Mouse (Mus musculus) c-Kit-positive CD71-negative TER-119-negative erythroid progenitor cells, embryonic 14.5 days (primary cell): ENCODE measurements around the gene Ppp1r14b.
A peak's percentile ranks its signal among the peaks of the same experiment; 100 is the strongest.
"Not testable (repeated sequence)": the region's sequence is repeated elsewhere in the genome, so short reads cannot be mapped to it uniquely, and the experiment has no call there.

ENCODE experiments used
- DNase-seq: peaks from one replicate; pipeline ENCODE4 v3.0.0-alpha.2; 2013; ENCODE audit warnings: low read depth

Ppp1r14b gene

GRCm38 (mm10) chr19:6975537-6976521 is 1.1 kb downstream of the Ppp1r14b start, which contains the start of gene Plcb3:
Gene Plcb3 (minus strand): TSS chr19:6976470.
- DNase-seq: no peak

DNA sequence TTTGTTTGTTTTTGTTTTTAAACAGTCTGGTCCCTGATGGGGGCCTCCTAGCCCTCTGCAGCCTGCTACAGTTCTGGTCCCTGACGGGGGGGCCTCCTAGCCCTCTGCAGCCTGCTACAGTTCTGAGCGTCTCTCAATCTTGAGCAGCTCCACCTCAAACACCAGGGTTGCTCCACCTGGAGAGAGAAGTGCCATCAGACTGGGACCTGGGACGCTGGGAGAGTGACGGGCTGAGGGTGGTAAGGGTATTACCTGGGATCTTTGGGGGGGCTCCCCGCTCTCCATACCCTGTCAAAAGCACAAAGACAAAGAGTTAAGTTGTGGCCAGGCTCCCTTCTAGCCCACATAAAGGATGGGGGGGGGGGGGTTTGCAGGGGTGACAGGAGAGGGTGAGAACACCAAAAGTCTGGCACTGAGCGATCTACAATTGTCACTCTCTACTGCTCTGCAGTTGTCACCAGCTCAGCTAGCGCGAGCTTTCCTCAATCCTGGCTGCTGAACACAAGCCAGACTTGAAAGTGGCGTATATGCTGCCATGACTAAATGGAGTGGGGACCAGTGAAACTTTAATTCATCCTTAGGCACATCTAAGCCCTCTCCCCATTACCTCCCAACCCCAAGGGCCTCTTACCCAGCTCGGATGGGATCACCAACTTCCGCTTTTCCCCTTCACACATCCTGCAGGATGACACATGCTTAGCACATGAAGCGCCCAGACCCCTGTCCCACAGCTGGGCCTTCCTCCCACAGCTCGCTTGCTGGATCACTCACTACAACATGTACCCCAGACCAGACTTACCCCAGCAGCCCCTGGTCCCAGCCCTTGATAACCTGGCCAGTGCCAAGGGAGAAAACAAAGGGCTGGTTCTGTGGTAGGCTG is 3.2 kb downstream of the Ppp1r14b start:
- DNase-seq: no peak

GRCm38 (mm10) chr19:6978639-6978974 is 3.8 kb downstream of the Ppp1r14b start:
- no peak for DNase-seq

DNA sequence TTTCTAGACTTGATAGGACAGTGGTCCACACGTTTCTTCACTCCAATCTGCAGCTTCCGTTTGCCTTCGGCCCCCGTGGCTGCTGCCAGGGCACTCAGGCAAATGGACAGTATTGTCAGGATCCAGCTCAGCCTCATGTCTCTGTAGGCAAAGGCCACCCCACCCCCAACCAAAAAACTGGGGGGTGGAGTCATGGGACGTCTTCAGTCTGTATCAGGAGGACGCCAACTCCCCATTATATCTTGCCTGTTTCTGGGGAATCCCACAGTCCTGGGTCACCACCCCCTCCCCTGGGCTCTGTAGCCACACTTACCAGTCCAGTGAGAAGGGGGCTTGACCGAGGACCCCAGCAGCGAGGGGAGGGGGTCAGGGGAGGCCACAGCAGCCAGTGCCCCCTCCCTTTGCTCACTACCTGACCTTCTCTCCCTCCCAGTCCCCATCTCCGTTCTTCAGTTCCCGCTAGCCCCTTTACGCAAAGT is 4.3 kb downstream of the Ppp1r14b start:
- DNase-seq: no peak

DNA sequence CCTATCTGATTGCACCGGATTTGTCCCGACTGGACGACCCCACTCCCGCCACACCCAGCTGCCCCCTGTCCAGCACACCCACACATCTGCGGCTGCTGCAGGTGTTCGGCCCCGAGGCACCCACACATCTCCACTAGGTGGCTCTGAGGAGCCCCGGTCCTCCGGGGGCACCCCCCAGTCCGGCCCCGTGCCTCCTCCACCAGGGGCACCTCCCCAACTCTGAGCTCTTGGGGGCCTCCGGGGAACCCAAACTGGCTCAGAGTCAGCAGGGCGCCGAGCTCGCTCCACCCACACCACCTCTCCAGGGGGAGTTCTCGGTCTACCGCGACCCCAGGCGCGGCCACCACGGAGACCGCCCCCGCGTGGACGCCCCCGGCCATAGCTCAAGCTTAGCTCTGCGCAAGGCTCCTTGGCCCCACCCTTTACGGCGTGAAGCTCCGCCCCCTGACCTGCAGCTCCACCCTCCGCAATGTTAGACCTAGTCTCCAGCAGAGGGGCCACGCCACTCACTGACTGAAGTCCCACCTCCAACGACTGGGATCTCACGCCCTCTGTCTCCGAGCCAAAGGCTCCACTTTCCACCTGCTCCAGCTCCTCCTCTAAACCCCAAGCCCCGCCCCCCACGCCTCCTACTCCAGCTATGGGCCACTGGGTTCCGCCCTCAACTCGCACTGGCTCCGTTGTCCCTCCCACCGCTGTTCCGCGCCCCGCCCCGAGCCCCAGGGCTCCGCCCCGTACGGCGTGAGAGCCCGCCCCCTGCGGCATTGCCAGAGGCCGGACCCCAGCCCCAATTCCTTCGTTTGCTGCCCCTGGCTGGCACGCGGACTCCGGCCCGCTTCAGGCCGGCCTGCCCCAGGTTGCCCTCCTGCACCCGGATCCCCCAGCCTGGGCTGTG is 5.0 kb downstream of the Ppp1r14b start:
- peak; percentile 99 for DNase-seq

GRCm38 (mm10) chr19:6980381-6981093 is 5.8 kb downstream of the Ppp1r14b start, which contains the start of gene Fkbp2:
Gene Fkbp2 (minus strand): TSS chr19:6980501.
- peak; percentile 98 for DNase-seq

DNA sequence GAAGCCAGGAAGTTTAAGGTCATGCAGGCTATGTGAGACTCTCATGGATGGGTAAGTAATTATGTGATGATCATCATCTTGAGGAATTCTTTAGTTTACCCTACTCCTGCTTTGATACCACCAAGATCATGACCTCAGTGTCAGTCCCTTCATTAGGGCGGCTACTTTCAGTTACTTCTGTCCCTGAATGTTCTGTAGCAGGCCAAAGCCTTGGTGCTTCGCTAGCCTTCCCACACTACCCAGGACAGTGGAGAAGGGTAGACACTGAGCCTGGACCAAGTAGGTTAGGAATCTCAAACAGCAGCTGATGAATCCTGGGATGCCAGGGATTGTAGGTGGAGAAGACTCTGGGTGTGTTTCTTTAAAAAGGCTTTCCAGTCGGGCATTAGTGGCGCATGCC is 6.7 kb downstream of the Ppp1r14b start:
- DNase-seq: no peak

GRCm38 (mm10) chr19:6983621-6984020 is 8.9 kb downstream of the Ppp1r14b start:
- DNase-seq: no peak

DNA sequence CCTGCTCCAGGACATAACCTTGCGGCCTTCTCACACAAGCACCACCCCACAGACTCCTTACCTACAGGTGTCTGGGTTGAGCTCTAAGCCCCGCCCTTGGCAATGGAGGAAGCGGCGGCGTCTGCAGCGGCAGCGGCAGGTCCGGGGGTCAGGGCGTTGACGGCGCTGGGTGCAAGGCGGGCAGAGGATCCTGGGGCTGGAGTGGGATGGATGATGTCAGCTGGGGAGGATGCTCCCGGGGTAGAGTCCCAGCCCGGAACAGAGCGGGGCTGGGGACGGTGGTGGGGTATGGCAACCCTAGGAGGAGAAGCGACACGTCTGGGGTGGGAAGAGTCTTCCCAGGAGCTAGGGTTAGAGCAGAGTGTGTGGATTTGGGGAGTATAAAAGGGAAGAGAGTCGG is 10.5 kb downstream of the Ppp1r14b start:
- no peak for DNase-seq

DNA sequence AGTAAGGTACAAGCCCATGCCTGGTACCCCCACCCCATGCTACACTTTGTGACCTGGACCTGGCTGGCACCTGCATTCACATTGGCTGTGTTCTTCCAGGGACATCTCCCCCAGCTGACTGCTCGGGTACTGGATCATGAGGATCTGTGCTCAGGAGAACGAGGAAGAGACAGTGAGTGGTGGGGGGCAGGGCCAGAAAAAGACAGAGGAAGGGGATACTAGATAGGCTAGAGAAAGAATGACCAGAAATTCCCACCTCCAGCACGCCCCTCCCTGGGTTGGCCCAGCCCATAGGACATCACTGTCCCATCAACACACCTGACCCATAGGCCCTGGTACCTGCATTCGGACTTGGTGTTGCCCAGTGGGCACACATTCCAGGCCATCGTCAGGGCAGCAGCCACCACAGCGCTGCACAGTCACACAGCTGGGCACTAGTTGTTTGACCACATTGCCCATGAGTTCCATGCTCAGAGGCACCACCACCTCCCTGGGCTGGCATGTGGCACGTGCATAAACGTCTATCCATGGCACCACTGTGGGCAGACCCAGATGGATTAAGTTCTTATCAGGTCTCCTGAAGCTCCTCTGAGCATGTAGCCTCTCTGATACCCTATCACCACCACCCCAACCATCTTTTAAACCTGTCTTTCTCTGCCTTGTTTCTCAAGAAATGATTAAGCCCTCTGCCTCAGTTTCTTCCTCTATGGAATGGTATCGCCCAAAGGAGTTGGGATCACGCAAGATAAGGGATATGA is 11.4 kb downstream of the Ppp1r14b start:
- DNase-seq: no peak

- DNase-seq: no peak
Observed at GRCm38 (mm10) chr19:6987061-6987903, 12.5 kb downstream of the Ppp1r14b start, which contains the start of gene Vegfb. Gene Vegfb (minus strand): TSS chr19:6987651.

DNA sequence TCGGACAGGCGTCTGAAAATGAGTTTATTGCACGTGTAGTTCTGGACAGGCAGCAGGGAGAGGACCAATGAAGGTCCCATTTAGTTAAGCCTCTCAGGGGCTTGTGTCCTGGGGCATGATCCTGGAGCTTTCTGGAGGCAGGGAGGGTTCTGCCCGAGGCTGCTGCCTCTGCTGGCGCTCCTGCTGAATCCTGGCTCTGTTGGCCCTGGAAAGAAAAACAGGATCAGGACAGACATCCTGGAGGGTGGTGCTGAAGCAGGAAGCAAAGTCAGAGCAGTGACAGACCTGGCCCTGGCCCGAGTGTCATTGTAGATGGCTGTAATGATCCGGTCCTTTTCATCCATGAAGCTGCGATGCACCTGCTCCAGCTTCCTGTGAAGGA is 13.1 kb downstream of the Ppp1r14b start:
- DNase-seq: no peak

GRCm38 (mm10) chr19:6989251-6989650 is 14.5 kb downstream of the Ppp1r14b start:
- DNase-seq: no peak

DNA sequence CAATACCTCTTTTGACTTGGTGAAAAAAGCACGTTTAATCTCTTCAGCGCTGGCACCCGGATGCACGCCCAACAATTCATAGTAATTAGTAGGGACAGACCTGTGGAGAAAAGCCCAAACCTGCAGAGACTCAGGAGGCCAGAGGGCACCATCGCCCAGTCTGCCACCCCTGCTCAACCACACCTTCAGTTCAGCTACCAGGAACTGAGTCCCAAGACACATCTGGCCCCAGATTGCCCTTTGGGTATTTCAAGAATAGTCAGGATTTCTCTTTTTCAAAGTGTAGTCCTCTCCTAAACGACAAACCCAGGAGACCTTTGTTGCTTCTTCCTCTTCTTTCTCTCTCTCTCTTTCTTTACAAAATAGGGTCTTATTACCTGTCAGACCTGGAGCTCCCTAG is 15.9 kb downstream of the Ppp1r14b start:
- DNase-seq: no peak

DNA sequence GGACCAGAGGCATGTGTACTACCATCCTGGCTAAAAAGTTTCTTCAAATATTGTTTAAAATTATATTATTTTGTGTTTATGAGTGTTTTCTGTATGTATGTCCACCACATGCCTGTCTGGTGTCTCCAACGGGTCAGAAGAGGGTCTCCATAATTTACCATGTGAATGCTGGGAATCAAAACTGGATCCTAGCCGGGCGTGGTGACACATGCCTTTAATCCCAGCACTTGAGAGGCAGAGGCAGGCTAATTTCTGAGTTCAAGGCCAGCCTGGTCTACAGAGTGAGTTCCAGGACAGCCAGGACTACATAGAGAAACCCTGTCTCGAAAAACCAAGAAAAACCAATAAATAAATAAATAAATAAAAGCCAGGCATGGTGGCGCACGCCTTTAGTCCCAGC is 16.4 kb downstream of the Ppp1r14b start:
- not testable (repeated sequence) for DNase-seq

GRCm38 (mm10) chr19:6992011-6992858 is 17.5 kb downstream of the Ppp1r14b start, which contains the start of gene Dnajc4:
Gene Dnajc4 (minus strand): TSS chr19:6992572.
- DNase-seq: peak; percentile 98

DNA sequence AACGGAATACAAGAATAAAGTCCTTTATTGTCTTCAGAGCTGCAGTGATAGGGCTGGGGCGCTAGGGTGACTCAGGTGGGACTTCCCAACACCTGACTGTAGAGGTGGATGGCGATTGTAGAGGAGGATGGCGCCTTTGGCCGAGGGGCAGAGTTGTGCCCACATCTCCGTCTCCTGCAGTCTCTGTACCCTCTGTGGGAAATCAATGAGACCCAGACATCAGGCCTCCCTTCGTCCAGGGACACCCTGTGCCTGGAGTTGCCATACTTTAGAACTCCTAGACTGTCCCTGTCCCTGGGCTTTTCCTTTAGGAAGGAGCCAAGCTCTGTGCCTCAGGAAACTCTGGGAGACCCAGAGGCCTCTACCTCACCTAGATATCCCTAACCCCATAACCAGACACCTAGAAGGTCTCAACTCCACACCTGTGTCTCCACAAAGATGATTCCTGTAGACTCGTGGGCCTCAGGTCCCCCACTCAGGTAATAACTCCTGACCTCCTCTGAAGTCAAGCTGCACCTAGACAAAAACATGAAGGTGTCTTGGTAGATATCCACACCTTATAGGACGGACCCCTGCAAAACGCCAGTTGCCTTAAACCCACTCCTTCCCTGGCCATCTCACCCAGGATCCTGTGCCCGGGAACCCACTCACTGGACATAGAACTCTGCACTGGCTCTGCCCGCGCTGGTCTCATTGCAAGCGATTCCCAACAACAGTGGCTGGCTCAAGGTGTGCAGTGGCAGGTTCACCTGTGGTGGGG is 18.4 kb downstream of the Ppp1r14b start:
- DNase-seq: no peak
